Mouse (Mus musculus) CD4-positive, CD25-positive, alpha-beta regulatory T cell, adult 9 weeks (primary cell): ENCODE data around the gene Ddt. TPM values are rescaled to one million over a fixed set of nuclear protein-coding genes. Genes with fewer than 3 reads are reported as not detected.

ENCODE experiments used
- polyA plus RNA-seq: library from polyadenylated mRNA; unstranded; fragments of 100-300 nt; shearing (Covaris generic); gene quantifications from one replicate; pipeline ENCODE4 v1.2.1, GENCODE M21; 2017

Ddt gene
- 89.5 TPM for polyA plus RNA-seq

GRCm38 (mm10) chr10:75772795-75773664 lies at the start of gene Ddt:
TSS of gene Ddt (minus strand) at chr10:75773414.

DNA sequence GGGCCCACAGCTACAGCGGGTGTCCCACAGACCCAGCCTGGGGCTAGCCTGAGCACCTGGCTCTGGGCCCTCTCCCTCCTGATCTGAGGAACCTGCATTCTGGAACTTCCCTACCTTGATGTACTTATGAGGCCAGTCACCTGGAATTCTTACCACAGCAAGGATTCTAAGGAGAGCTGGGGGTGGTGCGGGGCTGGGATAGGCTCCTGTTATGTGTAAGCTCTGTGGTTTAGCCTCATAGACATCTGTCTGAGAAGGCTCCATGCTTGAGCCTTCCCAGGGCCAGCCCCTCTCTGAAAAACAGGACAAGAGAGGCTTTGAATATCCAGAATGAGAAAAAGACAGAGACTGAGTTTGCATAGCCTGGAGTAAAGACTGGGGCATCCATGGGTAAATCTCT lies 49.2 kb upstream of the Ddt start, which contains the start of gene Gstt4:
TSS of gene Gstt4 (minus strand) at position 101 of the 400 bp plus-strand sequence.

DNA sequence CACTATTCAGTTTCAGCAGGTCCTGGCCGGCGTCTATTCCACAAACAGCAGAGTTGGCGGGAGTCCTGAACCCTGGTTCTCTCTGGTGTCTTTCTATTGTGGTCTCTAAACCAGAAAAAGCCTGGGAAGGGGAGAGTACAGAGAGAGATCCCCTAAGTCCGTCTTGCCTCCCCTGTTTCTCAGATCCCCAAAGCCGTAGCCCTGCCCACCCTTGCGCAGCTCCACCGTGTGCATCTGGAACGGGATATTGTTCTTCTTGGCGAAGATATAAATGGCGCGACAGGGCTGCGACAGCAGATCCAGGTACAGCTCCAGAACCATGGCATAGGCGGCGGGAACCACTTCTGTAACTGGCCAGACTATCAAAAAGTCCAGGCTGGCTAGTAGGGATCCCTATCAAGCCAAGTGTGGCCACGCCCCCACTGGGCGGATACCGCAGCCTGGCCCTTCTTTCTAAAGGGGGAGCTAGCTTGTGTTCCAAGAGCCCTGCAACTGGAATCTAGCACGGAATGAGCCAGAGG lies 25.0 kb upstream of the Ddt start, which contains the start of gene Gstt1:
TSS of gene Gstt1 (minus strand) at position 409 of the 521 bp plus-strand sequence.

DNA sequence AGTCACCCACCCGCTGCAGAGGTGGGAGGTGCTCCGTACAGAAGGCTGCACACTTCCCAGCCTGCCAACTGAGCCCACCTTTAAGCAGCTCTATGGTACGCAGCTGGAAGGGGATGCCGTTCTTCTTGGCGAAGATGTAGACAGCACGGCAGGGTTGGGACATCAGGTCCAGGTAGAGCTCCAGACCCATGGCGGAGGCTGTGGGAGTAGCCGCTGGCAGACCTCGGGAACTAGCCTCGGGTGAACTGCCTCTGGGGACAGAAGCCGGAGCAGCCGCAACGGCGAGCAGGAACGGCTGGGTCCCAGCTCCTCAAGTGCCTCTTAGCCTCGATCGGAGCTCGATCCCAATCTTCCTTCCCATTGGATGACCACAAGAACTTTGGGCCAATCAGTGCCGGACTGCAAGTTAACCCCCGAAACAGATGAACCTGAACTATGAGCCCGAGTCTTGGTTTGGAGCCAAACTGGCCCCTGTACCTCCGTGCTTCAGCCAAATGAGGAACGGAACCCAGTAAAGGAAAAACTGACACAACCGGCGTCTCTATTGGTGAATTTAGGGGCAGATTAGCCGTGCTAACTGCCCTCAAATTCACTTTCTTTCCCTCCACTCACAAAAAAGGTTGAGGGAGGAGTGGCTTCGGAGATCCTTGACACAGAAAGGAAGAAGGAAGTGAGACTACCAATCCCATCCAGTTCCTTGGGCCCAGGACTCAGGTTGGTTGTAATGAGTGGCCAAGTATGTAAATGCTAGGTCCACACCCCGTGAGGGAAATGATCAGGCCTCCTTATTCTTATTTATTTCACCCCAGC lies 7.8 kb upstream of the Ddt start, which contains the start of the genes Gm20441 and Gstt3:
TSS of gene Gm20441 (minus strand) at position 186 of the 810 bp plus-strand sequence.
TSS of gene Gstt3 (minus strand) at position 646 of the 810 bp plus-strand sequence.

DNA sequence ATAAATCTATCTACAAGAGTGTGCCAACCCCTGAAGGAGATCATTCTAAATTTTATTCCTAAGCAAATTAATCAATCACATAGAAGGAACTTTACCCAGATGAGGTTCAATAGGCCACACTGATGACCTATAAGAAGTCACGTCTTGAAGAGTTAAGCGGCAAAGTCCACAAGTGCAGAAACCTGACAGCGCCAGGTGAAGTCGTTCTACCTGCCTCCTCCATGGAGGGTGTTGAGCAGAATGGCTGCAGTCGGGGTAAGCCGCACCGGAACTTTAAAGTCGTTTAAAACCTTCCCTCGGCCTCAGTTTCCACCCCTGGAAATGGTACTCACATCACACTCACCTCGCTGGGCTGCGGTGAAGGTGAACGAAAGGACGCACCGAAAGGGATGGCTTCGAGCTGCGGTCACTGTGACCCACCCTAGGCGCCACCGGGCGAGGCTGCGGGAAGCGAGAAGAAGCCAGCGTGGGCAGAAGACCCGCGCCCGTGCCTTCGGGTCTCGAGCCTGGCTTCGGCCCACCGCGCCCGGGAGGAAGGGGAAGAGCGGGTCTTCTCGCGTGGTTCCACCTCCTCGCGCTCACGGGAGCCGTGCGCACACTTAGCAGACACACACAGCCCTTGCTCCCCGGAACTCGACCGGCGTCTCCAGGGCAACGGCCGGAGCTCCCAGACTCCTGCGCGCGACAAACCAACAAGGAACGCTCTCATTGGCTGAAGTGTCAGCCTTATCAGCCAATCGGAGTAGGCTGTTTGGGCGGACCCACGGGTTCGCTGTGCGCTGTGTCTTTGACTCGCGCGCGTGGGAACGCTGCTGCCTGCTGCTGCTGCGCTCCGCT lies 9.3 kb downstream of the Ddt start, which contains the start of gene Cabin1:
TSS of gene Cabin1 (minus strand) at position 660 of the 837 bp plus-strand sequence.

Other genes starting within 250 kb of the Ddt start
- 0.43 TPM for gene Lrrc75b, start 213.1 kb downstream of the Ddt start, polyA plus RNA-seq
- gene Ggt1, start 211.8 kb downstream of the Ddt start, polyA plus RNA-seq = 5.2 TPM
- gene Ggt5, start 184.1 kb downstream of the Ddt start, polyA plus RNA-seq = 8.3 TPM
- 20.7 TPM for gene Susd2, start 129.4 kb downstream of the Ddt start, polyA plus RNA-seq
- gene Cabin1, start 9.1 kb downstream of the Ddt start, polyA plus RNA-seq = 58.5 TPM
- gene Gm20441, start 7.5 kb upstream of the Ddt start, polyA plus RNA-seq = 0.55 TPM
- 7.5 TPM for gene Gstt3, start 8.0 kb upstream of the Ddt start, polyA plus RNA-seq
- gene Gstt1, start 25.2 kb upstream of the Ddt start, polyA plus RNA-seq = not detected
- gene Gstt4, start 49.1 kb upstream of the Ddt start, polyA plus RNA-seq = not detected
- 61.7 TPM for gene Gstt2, start 64.0 kb upstream of the Ddt start, polyA plus RNA-seq
- gene Mif, start 86.8 kb upstream of the Ddt start, polyA plus RNA-seq = 727 TPM
- 2.3 TPM for gene Derl3, start 120.0 kb upstream of the Ddt start, polyA plus RNA-seq
- 103 TPM for gene Smarcb1, start 148.2 kb upstream of the Ddt start, polyA plus RNA-seq
- gene Chchd10, start 159.7 kb upstream of the Ddt start, polyA plus RNA-seq = 42.4 TPM
- gene Mmp11, start 163.1 kb upstream of the Ddt start, polyA plus RNA-seq = 11.1 TPM
- not detected for gene Gm867, start 167.3 kb upstream of the Ddt start, polyA plus RNA-seq
- 0.46 TPM for gene Vpreb3, start 169.6 kb upstream of the Ddt start, polyA plus RNA-seq
- 2.3 TPM for gene Gm5134, start 181.1 kb upstream of the Ddt start, polyA plus RNA-seq